Comparison of ENCODE assay signal across 33 mouse cellular contexts in the genomic region with DNA sequence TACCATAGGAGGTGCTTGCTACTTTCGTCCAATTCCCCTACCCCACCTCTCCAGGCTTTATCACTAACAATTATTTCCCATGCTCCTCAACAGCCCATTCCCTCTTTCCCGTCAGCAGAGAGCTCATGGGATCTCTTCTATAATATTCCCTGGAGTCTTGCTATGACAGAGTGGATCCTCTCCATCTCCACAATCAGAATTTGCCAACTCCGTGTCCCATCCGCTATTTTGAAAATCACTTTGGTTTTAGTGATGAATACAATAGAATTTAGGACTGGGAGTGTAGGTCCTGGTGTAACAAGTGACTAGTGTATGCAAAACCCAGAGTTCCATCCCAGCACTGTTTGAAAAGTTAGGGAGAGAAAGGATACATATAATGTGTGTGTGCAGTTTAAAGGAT.
"Had no signal": no experiment of that assay in that cellular context is flagged by ENCODE, and none has a peak within 500 bp of the region (broad histone marks: within the 10 kb centered on the region; RNA-seq: fewer than 3 reads in every experiment).

No protein-coding gene starts in this region.

- ATAC-seq: hindbrain, embryonic 16.5 days; hindbrain, postnatal 0 days; inflammation-experienced regulatory T-cells, adult 6 months; intestine, embryonic 15.5 days; intestine, embryonic 16.5 days; intestine, postnatal 0 days had no signal

- H3K27me3 ChIP-seq: heart, embryonic 12.5 days; heart, embryonic 13.5 days; heart, embryonic 15.5 days; hindbrain, embryonic 12.5 days; hindbrain, embryonic 13.5 days; hindbrain, embryonic 15.5 days; intestine, embryonic 15.5 days; kidney, embryonic 15.5 days had no signal

- H3K27ac ChIP-seq: heart, embryonic 13.5 days; heart, embryonic 15.5 days; hindbrain, embryonic 10.5 days; hindbrain, embryonic 12.5 days; hindbrain, embryonic 13.5 days; hindbrain, embryonic 14.5 days; hindbrain, embryonic 15.5 days; hindbrain, postnatal 0 days; intestine, embryonic 15.5 days; kidney, embryonic 15.5 days; kidney, postnatal 0 days; layer of hippocampus, adult 2 months; left cerebral cortex, adult 2 months had no signal

- DNase-seq: heart, postnatal 14 days; heart, postnatal 36 days; heart, postnatal 4 days; kidney, adult 11 months; kidney, adult 18-20 months; kidney, adult 2 months; kidney, adult 8-10 months; kidney, adult 9 months; kidney, postnatal 10 days; kidney, postnatal 14 days; kidney, postnatal 25 days; kidney, postnatal 36 days; kidney, postnatal 4 days; layer of hippocampus, adult 9-11 months; layer of hippocampus, postnatal 36 days had no signal

- H3K9ac ChIP-seq: heart, embryonic 12.5 days; heart, embryonic 13.5 days; heart, embryonic 15.5 days; hindbrain, embryonic 12.5 days; hindbrain, embryonic 13.5 days; hindbrain, embryonic 14.5 days; hindbrain, embryonic 15.5 days; intestine, embryonic 15.5 days; kidney, embryonic 15.5 days had no signal

- H3K9me3 ChIP-seq: heart, embryonic 12.5 days; heart, embryonic 13.5 days; heart, embryonic 15.5 days; hindbrain, embryonic 10.5 days; hindbrain, embryonic 12.5 days; hindbrain, embryonic 13.5 days; hindbrain, embryonic 15.5 days; intestine, embryonic 15.5 days; kidney, embryonic 15.5 days had no signal

- H3K4me3 ChIP-seq: heart, embryonic 12.5 days; heart, embryonic 13.5 days; heart, embryonic 15.5 days; hindbrain, embryonic 10.5 days; hindbrain, embryonic 12.5 days; hindbrain, embryonic 13.5 days; hindbrain, embryonic 15.5 days; intestine, embryonic 15.5 days; kidney, embryonic 15.5 days; layer of hippocampus, adult 2 months; left cerebral cortex, adult 2 months had no signal

- H3K4me1 ChIP-seq: hindbrain, embryonic 10.5 days; hindbrain, embryonic 12.5 days; hindbrain, embryonic 13.5 days; hindbrain, embryonic 15.5 days; intestine, embryonic 15.5 days; kidney, embryonic 15.5 days had no signal

- H3K36me3 ChIP-seq: hindbrain, embryonic 12.5 days; intestine, embryonic 15.5 days had no signal

- H3K4me2 ChIP-seq: heart, embryonic 12.5 days; heart, embryonic 13.5 days; heart, embryonic 15.5 days; hindbrain, embryonic 12.5 days; hindbrain, embryonic 13.5 days; hindbrain, embryonic 14.5 days; hindbrain, embryonic 15.5 days; intestine, embryonic 15.5 days; kidney, embryonic 15.5 days had no signal
